In genomic region chr13:29415967-29416366, GRCm38 (mm10) we compare ENCODE assay signal across 13 mouse cellular contexts.
DNase-seq lines count a peak whose midpoint lies in the region; ATAC-seq lines count a peak whose summit lies in the region.
"Had no signal": no experiment of that assay in that cellular context is flagged by ENCODE, and none has a peak within 500 bp of the region (broad histone marks: within the 10 kb centered on the region; RNA-seq: fewer than 3 reads in every experiment).

No protein-coding gene starts in this region.

- H3K27ac ChIP-seq in heart, embryonic 10.5 days: peak overlapping the region; percentile 49; the same call in 1 of the 2 replicates
- peak overlapping the region; percentile 92 for H3K27ac ChIP-seq in hindbrain, embryonic 11.5 days (ENCODE audit: low read depth, low read length)
- peak overlapping the region; percentile 87 for H3K27ac ChIP-seq in midbrain, embryonic 13.5 days

- peaks cover 29% of the 10 kb centered on the region for H3K4me1 ChIP-seq in heart, embryonic 10.5 days
- peaks cover 5% of the 10 kb centered on the region for H3K4me1 ChIP-seq in hindbrain, embryonic 11.5 days (replicated peaks; ENCODE audit: control insufficient read depth, insufficient read depth, low read length)
- H3K4me1 ChIP-seq in midbrain, embryonic 13.5 days (replicated peaks): peaks cover 41% of the 10 kb centered on the region

- intact Hi-C loops in heart, postnatal 10 days (cut with DNase I): no loop called here

- peak; percentile 85 for ATAC-seq in hindbrain, embryonic 11.5 days (ENCODE audit: low FRiP score)
- ATAC-seq in midbrain, embryonic 13.5 days: peak; percentile 72
- ATAC-seq: intestine, postnatal 0 days; liver, postnatal 0 days had no signal

- no peak overlapping the region for H3K4me2 ChIP-seq in hindbrain, embryonic 11.5 days (replicated peaks; ENCODE audit: low read depth, low read length)
- no peak overlapping the region for H3K4me2 ChIP-seq in midbrain, embryonic 13.5 days (replicated peaks)
- H3K4me2 ChIP-seq: stomach, embryonic 15.5 days had no signal

- no peak overlapping the region for H3K9ac ChIP-seq in hindbrain, embryonic 11.5 days (ENCODE audit: low read depth, low read length)
- H3K9ac ChIP-seq in midbrain, embryonic 13.5 days (replicated peaks): no peak overlapping the region
- H3K9ac ChIP-seq: liver, postnatal 0 days; stomach, embryonic 15.5 days had no signal

- no peaks in the 10 kb centered on the region for H3K27me3 ChIP-seq in heart, embryonic 10.5 days (ENCODE audit: insufficient read depth, poor library complexity, severe bottlenecking)
- H3K27me3 ChIP-seq in hindbrain, embryonic 11.5 days (ENCODE audit: control insufficient read depth, insufficient read depth, low read length): no peaks in the 10 kb centered on the region
- no peaks in the 10 kb centered on the region for H3K27me3 ChIP-seq in midbrain, embryonic 13.5 days
- H3K27me3 ChIP-seq: stomach, embryonic 15.5 days had no signal

- H3K9me3 ChIP-seq in heart, embryonic 10.5 days: no peaks in the 10 kb centered on the region
- no peaks in the 10 kb centered on the region for H3K9me3 ChIP-seq in hindbrain, embryonic 11.5 days (ENCODE audit: control insufficient read depth, low read length)
- no peaks in the 10 kb centered on the region for H3K9me3 ChIP-seq in midbrain, embryonic 13.5 days
- H3K9me3 ChIP-seq: stomach, embryonic 15.5 days had no signal

- 55% methylated on average over 2 of the region's 2 CpGs for WGBS in heart, embryonic 10.5 days
- WGBS in hindbrain, embryonic 11.5 days: 18% methylated on average over 2 of the region's 2 CpGs
- 16% methylated on average over 2 of the region's 2 CpGs for WGBS in midbrain, embryonic 13.5 days

- no peak overlapping the region for H3K4me3 ChIP-seq in heart, embryonic 10.5 days
- H3K4me3 ChIP-seq in hindbrain, embryonic 11.5 days (ENCODE audit: low read depth, low read length): no peak overlapping the region
- H3K4me3 ChIP-seq in midbrain, embryonic 13.5 days (replicated peaks): no peak overlapping the region
- H3K4me3 ChIP-seq: stomach, embryonic 15.5 days had no signal

- DNase-seq in heart, embryonic 10.5 days (ENCODE audit: low spot score): no peak
- no peak for DNase-seq in heart, postnatal 10 days
- DNase-seq in embryo, embryonic 11 days: peak; percentile 62
- DNase-seq in hindbrain, embryonic 11.5 days (ENCODE audit: low spot score): peak; percentile 66
- no peak for DNase-seq in adrenal gland, postnatal 4 days (ENCODE audit: low spot score in 2 of 2)
- no peak for DNase-seq in right cerebral cortex, postnatal 4 days
- no peak for DNase-seq in thymus, postnatal 36 days
- DNase-seq: cerebellum, adult 11-12 months; gastrocnemius, postnatal 36 days; liver, postnatal 0 days had no signal

- H3K36me3 ChIP-seq in heart, embryonic 10.5 days: no peaks in the 10 kb centered on the region
- H3K36me3 ChIP-seq in hindbrain, embryonic 11.5 days (ENCODE audit: control insufficient read depth, insufficient read depth, low read length): no peaks in the 10 kb centered on the region
- H3K36me3 ChIP-seq in midbrain, embryonic 13.5 days: no peaks in the 10 kb centered on the region
- H3K36me3 ChIP-seq: stomach, embryonic 15.5 days had no signal

Comparison
In these comparisons a context has a peak if more than half of its experiments do, and no peak if none do; other contexts are left out.
1. DNase-seq: peak in embryo, embryonic 11 days (single experiment) and hindbrain, embryonic 11.5 days (single experiment); none in heart, embryonic 10.5 days (single experiment), heart, postnatal 10 days (0 of 2), adrenal gland, postnatal 4 days (0 of 2), right cerebral cortex, postnatal 4 days (single experiment) and thymus, postnatal 36 days (0 of 2).
2. Peak in every context shown above with its lines, with median percentiles within 50 percentile points of each other: H3K27ac ChIP-seq.